ENCODE assay signal across 24 mouse cellular contexts in genomic region chr16:8680470-8680869, GRCm38 (mm10). TPM values are rescaled to one million over a fixed set of nuclear protein-coding genes. Genes with fewer than 3 reads are reported as not detected.
"Had no signal": no experiment of that assay in that cellular context is flagged by ENCODE, and none has a peak within 500 bp of the region (broad histone marks: within the 10 kb centered on the region; RNA-seq: fewer than 3 reads in every experiment).

Gene Gm5767, plus strand, starts transcription at chr16:8680770.

- ATAC-seq: inflammation-experienced regulatory T-cells, adult 6 months; intestine, embryonic 16.5 days; lung, postnatal 0 days; midbrain, embryonic 15.5 days had no signal

- H3K27me3 ChIP-seq: limb, embryonic 12.5 days; midbrain, embryonic 15.5 days; neural tube, embryonic 12.5 days; neural tube, embryonic 15.5 days had no signal

- H3K4me1 ChIP-seq: midbrain, embryonic 12.5 days; midbrain, embryonic 15.5 days; neural tube, embryonic 12.5 days; neural tube, embryonic 15.5 days had no signal

- H3K4me2 ChIP-seq: limb, embryonic 12.5 days; lung, embryonic 14.5 days; midbrain, embryonic 12.5 days; midbrain, embryonic 15.5 days; neural tube, embryonic 12.5 days; neural tube, embryonic 15.5 days had no signal

- H3K36me3 ChIP-seq: midbrain, embryonic 15.5 days; neural tube, embryonic 15.5 days had no signal

- DNase-seq: kidney, adult 18-20 months; kidney, adult 9 months; kidney, postnatal 14 days; kidney, postnatal 4 days; layer of hippocampus, postnatal 36 days; lung, embryonic 14.5 days; right cerebral cortex, adult 18-20 months; right cerebral cortex, postnatal 14 days; right cerebral cortex, postnatal 4 days; thymus, adult 18-20 months; thymus, postnatal 4 days had no signal

- H3K4me3 ChIP-seq: left cerebral cortex, adult 2 months; limb, embryonic 12.5 days; midbrain, embryonic 12.5 days; midbrain, embryonic 15.5 days; neural tube, embryonic 12.5 days; neural tube, embryonic 15.5 days had no signal

- H3K9ac ChIP-seq: limb, embryonic 12.5 days; lung, embryonic 14.5 days; midbrain, embryonic 12.5 days; midbrain, embryonic 15.5 days; neural tube, embryonic 12.5 days; neural tube, embryonic 15.5 days had no signal

- H3K9me3 ChIP-seq: limb, embryonic 12.5 days; midbrain, embryonic 12.5 days; midbrain, embryonic 15.5 days; neural tube, embryonic 12.5 days; neural tube, embryonic 15.5 days had no signal

- H3K27ac ChIP-seq: left cerebral cortex, adult 2 months; limb, embryonic 12.5 days; macrophage; midbrain, embryonic 12.5 days; midbrain, embryonic 15.5 days; neural tube, embryonic 12.5 days; neural tube, embryonic 15.5 days; stomach, postnatal 0 days had no signal

RNA-seq across cellular contexts. Expression of gene Gm5767, which starts in this region (rescaled TPM):
- polyA plus RNA-seq: inflammation-experienced regulatory T-cells, adult 6 months; intestine, embryonic 16.5 days; kidney, embryonic 16.5 days; limb, embryonic 12.5 days; lung, embryonic 14.5 days; lung, postnatal 0 days; macrophage; midbrain, embryonic 12.5 days; neural tube, embryonic 12.5 days; neural tube, embryonic 15.5 days; stomach, embryonic 14.5 days; stomach, postnatal 0 days had no signal
